Mouse (Mus musculus) embryonic facial prominence, embryonic 11.5 days (tissue): ENCODE results near the gene Siah1a. TPM values are rescaled to one million over a fixed set of nuclear protein-coding genes. Genes with fewer than 3 reads are reported as not detected.

ENCODE experiments used
- ATAC-seq: fragments of 200-750 bp; cut with Nextera tagmentation; replicated peaks from 2 replicates; pipeline ENCODE4 v1.8.0; 2017; ENCODE audit warnings: low read depth; ENCODE audit not compliant: insufficient number of reproducible peaks, low FRiP score, low TSS enrichment
- DNase-seq: peaks from one replicate; pipeline ENCODE4 v3.0.0-alpha.2; 2015; ENCODE audit warnings: low spot score
- H3K27ac ChIP-seq: fragments of 300-500 bp; sonication (generic); replicated peaks from 2 replicates; pipeline ENCODE4 v1.5.1; 2014; ENCODE audit warnings: mild to moderate bottlenecking, low read depth, low read length, control low read depth
- H3K27me3 ChIP-seq: fragments of 300-500 bp; sonication (generic); 2 replicates; pipeline ENCODE4 v1.6.1; 2014; ENCODE audit warnings: mild to moderate bottlenecking, low read length, moderate library complexity, mixed read lengths; ENCODE audit not compliant: control insufficient read depth, insufficient read depth
- H3K36me3 ChIP-seq: fragments of 300-500 bp; sonication (generic); replicated peaks from 2 replicates; pipeline ENCODE4 v1.6.1; 2014; ENCODE audit warnings: low read depth, mild to moderate bottlenecking, low read length, moderate library complexity, mixed read lengths; ENCODE audit not compliant: control insufficient read depth, insufficient read depth
- H3K4me1 ChIP-seq: fragments of 300-500 bp; sonication (generic); 2 replicates; pipeline ENCODE4 v1.6.1; 2014; ENCODE audit warnings: low read length, mixed read lengths; ENCODE audit not compliant: control insufficient read depth, insufficient read depth
- H3K4me2 ChIP-seq: fragments of 300-500 bp; sonication (generic); 2 replicates; pipeline ENCODE4 v1.6.1; 2014; ENCODE audit warnings: low read depth, mild to moderate bottlenecking, control low read depth, low read length, moderate library complexity
- H3K4me3 ChIP-seq: fragments of 300-500 bp; sonication (generic); 2 replicates; pipeline ENCODE4 v1.5.1; 2014; ENCODE audit warnings: low read depth, low read length, control low read depth
- H3K9ac ChIP-seq: fragments of 300-500 bp; sonication (generic); replicated peaks from 2 replicates; pipeline ENCODE4 v1.6.1; 2014; ENCODE audit warnings: mild to moderate bottlenecking, control low read depth, low read length
- H3K9me3 ChIP-seq: fragments of 300-500 bp; sonication (generic); replicated peaks from 2 replicates; pipeline ENCODE4 v1.6.1; 2016; ENCODE audit warnings: mild to moderate bottlenecking, low read length, inconsistent platforms, mixed read lengths; ENCODE audit not compliant: control insufficient read depth
- WGBS: fragments of 180-500 bp; shearing (Covaris S2); extraction: QIAGEN DNeasy Blood & Tissue Kit; methylation state at CpG from one replicate; pipeline ENCODE4 v1.1.7; 2014; 5-methylcytosine and 5-hydroxymethylcytosine counted together
- polyA plus RNA-seq: library from polyadenylated mRNA; unstranded; fragments of >200 nt; fragmentation: Nextera tagmentation; extraction: Ambion mirVana; gene quantifications from 2 replicates; pipeline ENCODE4 v1.2.1, GENCODE M21; 2014

Gene Siah1a
- polyA plus RNA-seq, 1 experiment from 2014 or later, result 84.7 TPM

- no peak overlapping the region for H3K4me3 ChIP-seq
- H3K9me3 ChIP-seq, result no peaks in the 10 kb centered on the region
- H3K27me3 ChIP-seq, result no peaks in the 10 kb centered on the region
- H3K4me1 ChIP-seq, result no peaks in the 10 kb centered on the region
- no peaks in the 10 kb centered on the region for H3K36me3 ChIP-seq
- ATAC-seq (no peak), DNase-seq (no peak)
- WGBS, result 49% methylated on average over 3 of the region's 3 CpGs
- H3K4me2 ChIP-seq, result no peak overlapping the region
- H3K27ac ChIP-seq, result no peak overlapping the region
- H3K9ac ChIP-seq, result no peak overlapping the region
Observed at GRCm38 (mm10) chr8:86686629-86687028, 59.1 kb downstream of the Siah1a start.

Other genes with a start within 250 kb of the Siah1a start
- gene Abcc12, start 165.2 kb downstream of the Siah1a start, polyA plus RNA-seq, result not detected in 2 replicates
- gene Lonp2, start 121.9 kb downstream of the Siah1a start, polyA plus RNA-seq, result 67.0 and 67.3 TPM in 2 replicates
- 4.3 and 5.2 TPM in 2 replicates for gene Gm10638, start 235 bp downstream of the Siah1a start, polyA plus RNA-seq
- 10.4 and 11.2 TPM in 2 replicates for gene N4bp1, start 139.3 kb upstream of the Siah1a start, polyA plus RNA-seq